Mouse (Mus musculus) small intestine, adult 2 months (tissue): ENCODE data around the gene Armc8.

Source experiments
- CTCF ChIP-seq: fragments of 200-500 bp; IDR thresholded peaks from 2 replicates; pipeline ENCODE4 v1.5.1; 2012; ENCODE audit warnings: low read depth, mild to moderate bottlenecking, control low read depth, inconsistent platforms, low read length, moderate library complexity, mixed read lengths; ENCODE audit not compliant: insufficient replicate concordance, insufficient read length; ENCODE audit errors: extremely low read depth
- POLR2A ChIP-seq: fragments of 200-500 bp; IDR thresholded peaks from 2 replicates; pipeline ENCODE4 v1.6.1; 2012; ENCODE audit warnings: low read depth, mild to moderate bottlenecking, control low read depth, inconsistent platforms, low read length, moderate library complexity

GRCm38 (mm10) chr9:99554052-99554451 lies 14.6 kb downstream of the Armc8 start:
- TF ChIP-seq CTCF: no peak
- TF ChIP-seq POLR2A: no peak
